Mouse (Mus musculus): ENCODE data around the gene Gm20388. TPM values are rescaled to one million over a fixed set of nuclear protein-coding genes. Genes with fewer than 3 reads are reported as not detected.

The Gm20388 gene
- total RNA-seq, 2 experiments from 2014 or later: 6.8 to 7.8 TPM

DNA sequence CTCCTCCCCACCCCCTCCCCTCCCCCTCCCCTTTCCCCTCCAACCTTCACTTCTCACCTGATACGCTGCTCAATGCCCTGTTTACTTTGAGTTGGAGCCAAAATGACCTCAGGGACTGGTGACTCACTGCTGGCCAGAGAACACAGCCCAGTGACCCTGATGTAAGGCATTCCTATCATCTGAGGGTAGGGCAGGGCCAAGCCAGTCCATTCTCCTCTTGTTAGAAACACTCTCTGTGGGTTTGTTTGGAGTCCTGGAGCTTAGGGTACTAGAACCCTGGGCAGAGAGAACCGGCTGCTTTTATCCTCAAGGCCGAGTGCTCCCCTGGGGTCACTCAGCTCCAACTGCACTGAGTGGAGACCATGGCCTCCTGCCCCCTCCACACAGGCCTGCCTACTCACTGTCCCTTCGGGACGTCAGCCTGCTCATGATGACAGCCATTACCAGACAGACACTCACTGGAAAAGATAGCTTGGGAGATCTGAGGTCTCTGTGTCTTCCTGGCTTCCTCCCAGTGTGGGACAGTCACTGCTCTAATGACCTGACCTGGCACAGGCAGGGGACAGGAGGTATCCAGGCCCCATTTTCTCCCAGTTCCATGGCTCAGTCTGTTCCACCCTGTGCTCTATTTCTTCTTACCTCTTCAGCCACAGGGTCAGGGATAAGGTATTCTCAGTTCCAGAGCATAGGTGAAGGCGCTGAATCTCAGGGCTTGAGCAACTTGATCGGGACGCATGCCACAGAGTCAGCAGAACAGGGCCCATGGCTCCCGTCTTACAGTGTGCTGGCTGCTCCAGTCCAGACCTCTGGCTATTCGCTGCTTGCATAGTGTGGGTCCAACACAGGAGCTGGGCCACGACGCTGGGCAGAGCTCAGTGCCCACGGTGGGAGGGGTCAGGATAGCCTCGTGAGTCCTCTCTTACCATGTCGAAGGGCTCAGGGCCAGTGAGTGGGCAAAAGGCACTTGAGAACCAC lies 3807.2 kb downstream of the Gm20388 start:
- intact Hi-C loops (cut with DNase I): no loop called here
- DNase-seq: no peak

DNA sequence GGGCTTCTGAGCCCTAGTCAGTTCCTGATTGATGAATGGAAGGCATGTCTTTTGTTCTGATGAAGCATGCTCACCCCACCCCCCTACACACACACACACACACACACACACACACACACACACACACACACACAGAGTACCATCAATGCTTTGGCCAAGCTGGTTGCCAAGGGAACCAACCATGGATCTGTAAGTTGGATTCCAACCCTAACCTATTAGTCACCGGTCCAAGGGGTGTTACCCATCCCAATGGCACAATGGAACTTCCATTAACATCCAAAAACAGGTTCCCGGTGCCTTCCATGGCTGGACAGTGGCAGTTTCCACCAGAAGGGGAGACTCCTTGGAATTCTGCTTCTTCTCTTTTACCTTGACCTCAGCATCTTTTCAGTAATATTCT lies 3808.1 kb downstream of the Gm20388 start:
- no peak for DNase-seq
- intact Hi-C loops (cut with DNase I): no loop called here

DNA sequence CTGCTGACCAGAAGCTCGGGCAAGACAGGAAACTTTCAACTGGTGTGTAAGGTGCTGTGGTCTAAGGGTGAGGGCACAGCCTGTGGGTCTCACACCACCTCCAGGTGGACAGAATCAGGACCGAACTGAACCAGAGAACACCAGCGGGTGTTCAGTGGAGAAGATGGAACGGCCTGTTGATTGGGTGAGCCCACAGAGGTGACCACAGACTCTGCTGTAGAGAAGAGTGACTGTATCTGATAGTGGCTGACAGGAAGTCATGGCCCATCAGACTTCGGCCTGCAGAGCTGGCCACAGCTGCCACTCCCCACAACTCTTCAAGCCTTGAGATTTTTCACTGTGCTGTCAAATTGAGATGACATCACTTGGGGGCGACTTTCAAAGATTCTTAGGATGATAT lies 3808.6 kb downstream of the Gm20388 start:
- intact Hi-C loops (cut with DNase I): no loop called here
- no peak for DNase-seq

DNA sequence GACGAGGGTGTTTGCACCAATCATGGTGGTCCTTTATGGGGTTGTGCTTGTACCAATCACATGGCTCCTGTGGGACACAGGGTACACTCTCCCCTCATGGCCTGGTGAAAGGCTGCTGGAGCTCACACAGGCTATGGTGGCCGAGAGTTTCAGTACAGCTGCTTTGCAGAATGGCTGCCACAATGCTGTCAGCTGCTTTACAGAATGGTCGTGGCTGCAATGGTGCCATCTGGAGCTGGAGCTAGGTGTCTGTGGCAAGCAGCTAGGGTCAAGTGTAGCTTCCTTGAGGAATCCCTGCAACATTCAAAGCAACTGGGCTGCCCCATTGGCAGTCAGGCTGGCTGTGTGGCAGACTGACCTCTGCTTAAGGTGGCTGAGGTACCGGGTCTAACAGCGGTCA lies 3809.2 kb downstream of the Gm20388 start:
- DNase-seq: no peak
- intact Hi-C loops (cut with DNase I): no loop called here

DNA sequence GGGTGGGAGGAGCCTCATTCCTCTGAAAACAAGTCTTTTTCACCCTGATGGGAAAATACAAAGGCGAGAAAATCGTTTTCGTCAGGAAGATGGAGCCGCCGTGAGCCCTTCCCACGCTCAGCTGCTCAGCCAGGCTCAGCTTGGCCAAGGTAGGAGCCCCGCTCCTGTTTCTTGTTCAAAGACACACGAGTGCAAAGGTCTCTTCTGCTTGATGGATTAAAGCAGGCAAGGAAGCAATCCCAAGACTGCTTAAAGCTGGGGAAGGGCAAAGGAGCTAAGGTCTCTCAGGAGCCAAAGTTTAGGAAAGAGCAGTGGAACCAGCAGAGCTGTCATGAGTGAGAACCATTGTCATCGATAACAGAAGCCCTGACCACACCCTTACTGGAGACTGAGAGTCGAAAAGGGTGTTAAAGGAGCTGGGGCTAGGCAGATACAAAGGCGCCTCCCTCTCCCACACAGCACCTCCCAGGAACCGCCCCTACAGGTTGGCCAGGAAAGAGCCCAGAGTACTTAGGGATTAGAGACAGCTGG lies 3809.9 kb downstream of the Gm20388 start:
- intact Hi-C loops (cut with DNase I): no loop called here
- DNase-seq: no peak

DNA sequence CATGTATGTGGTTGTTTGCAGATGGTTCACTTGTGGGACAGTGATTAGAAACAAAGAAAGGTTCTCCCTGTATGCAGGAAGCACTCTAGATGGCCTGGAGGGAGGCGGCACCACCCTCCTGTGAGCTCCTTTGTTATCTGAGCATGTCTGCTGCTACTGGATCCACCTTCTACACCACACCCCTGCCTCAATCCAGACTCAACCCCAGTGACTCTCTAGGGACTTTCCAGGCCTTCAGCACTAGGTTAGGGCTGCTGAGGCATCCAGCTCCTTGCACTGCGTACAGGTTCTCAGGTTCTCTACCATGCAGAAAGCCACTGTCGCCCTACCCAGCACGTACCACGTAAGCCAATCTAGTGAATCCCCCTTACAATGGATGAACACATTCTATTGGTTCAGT lies 3811.6 kb downstream of the Gm20388 start:
- intact Hi-C loops (cut with DNase I): no loop called here
- DNase-seq: no peak

DNA sequence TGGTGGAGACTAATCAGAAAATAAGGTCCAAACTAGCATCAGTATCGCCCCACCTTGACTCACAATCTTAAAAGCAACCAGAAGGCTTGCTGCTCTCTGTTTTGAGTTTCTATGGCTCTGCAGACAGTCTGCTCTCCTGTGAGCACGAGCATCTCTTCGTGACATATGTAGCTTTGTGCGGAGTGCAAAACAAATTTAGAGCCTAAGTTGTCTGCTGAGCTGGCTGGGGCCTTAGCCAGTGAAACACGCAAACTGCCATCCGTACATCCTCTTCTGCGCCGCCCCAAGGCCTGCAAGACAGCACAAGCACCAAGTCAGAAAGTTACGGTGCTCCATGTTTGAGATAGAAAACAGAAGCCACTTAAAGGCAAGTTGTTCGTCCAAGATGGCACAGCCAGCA lies 3814.1 kb downstream of the Gm20388 start:
- intact Hi-C loops (cut with DNase I): no loop called here
- DNase-seq: no peak

DNA sequence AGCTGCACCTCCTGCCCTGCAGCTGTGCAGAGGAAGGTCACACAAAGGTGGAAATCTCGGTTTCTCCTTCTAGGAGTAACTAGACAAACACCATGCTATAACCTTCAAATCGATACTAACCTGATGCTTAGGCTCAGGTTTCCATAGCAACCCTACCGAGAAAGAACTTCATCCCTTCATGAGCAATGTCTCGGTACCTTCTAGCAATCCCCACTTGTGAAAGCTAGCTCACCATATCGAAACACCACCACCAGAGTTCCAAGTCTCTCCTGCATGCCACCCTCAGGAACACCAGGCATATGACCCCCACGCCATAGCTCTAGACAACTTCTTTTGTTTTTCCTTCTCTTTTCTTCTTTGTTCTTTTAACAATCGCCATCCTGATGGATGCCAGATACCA lies 3814.6 kb downstream of the Gm20388 start:
- no peak for DNase-seq
- intact Hi-C loops (cut with DNase I): no loop called here

DNA sequence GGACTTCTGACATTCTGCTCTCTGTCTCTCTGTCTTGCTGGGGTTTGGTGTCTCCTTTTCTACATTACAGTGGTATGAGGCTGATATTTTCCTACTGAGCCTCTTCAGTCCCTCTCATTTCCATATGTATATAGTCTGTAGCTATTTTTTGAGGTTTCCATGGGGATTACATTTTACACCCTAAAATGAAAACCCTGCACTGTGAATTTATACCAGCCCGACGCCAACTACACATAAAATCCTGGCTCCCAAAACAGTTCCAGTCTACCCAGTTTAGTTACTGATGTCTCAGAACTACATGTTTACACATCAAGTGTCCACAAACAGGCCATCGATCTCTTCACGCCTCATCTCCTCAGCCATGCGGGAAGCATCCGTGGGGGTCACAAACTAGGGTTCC lies 3816.1 kb downstream of the Gm20388 start:
- DNase-seq: no peak
- intact Hi-C loops (cut with DNase I): no loop called here

DNA sequence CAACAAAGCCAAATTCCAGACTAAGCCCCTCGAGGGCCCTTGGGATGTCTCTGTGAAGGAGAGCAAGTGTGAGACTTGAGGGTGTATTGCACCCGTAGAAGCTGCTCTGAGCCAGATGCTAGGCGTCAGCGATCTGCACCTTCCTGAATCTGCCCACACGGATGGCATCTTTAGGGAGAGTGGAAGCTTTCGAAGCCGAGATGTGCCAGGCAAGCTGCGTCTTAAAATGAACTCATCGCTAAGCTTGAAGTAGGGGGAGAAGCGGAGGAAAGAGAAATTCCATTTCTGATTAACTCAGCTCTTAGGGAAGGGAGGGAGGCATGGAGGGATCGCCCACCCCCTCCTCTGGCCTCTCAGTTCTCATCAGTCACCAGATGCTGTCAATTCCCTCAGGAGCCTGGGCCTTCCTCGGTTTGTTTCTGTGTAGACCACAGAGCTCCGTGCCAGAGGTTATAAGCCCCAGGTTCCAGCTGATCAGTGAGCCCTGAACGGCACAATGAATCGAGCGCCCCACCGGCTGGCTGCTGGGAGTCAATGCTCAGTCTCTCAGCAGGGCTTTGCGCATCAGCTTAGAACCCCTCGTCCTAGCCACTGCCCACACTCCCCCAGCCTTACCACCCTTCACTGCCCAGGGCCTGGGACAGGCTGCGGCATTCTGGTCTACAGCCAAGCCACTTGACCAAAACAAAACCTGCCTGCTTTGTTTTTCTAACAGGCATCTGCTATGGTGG lies 3818.6 kb downstream of the Gm20388 start:
- intact Hi-C loops (cut with DNase I): no loop called here
- DNase-seq: no peak

DNA sequence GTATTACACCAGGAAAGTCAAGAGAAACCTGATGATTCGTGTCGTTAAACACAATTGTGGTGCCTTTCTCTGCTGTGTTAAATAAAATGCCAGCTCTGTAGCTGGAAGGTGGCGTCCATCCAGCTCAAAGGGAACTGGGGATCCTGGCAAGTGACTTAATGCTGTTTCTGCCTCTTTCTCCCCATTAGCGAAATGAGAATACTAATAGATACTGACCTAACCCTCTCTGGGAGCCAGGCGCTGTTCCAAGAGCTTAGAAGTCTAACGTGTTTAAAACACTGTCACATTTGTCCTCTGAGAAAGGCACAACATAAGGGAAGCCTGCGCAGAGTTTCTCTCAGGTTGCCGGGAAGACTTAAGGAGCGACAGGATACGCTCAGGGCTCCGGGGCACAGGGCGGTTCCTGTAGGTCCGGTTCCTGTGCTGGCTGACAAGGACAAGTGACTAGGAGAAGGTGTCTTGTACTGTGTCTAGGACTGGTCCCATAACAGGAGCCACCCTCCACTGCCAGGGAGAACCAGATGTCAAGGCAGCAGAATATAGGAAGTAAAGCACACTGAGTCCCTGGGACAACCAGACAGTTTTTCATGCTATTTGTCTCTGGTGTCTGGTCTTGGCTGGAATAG lies 3819.3 kb downstream of the Gm20388 start:
- intact Hi-C loops (cut with DNase I): no loop called here
- no peak for DNase-seq

DNA sequence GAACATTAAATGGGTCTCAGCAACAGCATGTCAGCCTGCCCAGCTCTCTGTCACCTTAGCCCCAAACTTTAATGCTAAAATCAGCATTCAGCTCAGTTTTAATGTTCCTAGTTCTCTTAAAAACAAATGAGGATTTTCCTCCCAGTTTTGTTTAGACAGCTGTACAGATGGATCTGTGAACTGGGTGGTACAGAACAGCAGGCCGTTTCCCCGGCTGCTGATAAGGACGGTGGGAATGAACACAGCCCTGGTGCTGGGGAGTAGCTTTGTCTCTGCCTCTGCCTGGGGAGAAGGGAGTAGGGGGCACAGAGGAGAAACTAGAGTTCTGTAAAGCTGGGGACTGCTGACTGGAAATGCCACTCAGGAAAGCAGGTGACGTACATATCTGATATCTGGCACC lies 3821.7 kb downstream of the Gm20388 start:
- intact Hi-C loops (cut with DNase I): no loop called here
- DNase-seq: no peak

DNA sequence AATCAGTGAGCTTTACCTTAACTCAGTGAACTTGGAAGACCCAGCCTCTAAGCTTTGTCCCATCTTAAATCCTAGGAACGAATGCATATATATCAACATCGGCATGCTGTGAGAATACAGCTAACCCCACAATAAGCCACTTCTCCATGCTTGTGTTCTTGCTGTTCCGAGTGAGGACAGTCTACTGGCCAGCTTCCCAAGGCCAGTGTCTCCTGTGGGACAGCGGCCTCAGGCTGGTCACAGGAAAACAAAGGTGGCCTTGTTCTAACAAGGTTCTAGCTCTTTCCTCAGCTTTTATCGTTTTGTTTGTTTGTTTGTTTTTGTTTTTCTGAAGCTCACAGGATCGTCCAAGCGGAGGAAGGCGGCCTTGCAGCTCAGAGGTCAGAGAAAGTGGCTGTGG lies 3823.8 kb downstream of the Gm20388 start:
- intact Hi-C loops (cut with DNase I): no loop called here
- no peak for DNase-seq

DNA sequence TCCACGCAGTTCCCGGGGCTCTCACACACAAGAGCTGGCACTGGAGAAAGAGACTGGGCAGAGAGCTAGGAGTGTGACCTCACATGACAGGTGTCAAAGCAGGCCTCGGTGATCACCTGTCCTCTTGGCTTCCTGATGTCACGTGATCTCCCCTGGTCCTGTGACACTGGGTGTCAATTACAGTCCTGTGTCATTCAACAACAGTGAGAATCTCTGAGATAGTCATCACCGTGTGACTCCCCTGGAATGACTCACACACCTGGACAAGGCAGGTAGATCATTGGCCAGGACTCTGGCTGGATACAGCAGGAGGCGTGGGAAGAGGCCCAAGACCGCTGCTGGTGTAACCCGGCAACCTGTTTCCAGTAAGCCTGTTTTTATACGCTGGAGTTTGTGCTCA lies 3826.3 kb downstream of the Gm20388 start:
- intact Hi-C loops (cut with DNase I): no loop called here
- DNase-seq: no peak

DNA sequence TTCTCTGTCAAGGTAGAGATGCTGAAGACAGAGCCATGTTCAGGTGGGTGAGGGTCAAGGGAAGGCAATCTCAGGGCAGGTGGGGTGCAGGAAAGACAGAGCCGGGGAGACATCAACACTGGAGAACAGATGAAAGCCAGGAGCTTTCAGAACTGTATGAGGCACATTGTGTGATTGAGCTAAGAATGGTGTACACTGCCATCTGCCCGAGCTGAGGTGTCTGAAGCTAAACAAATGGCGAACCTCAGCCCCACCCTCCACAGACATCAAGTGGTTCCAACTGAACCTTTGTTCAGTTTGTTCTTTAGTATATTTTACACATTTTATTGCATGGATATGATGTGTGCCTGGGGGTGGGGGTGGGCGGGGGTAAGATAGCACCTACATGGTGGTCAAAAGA lies 3829.6 kb downstream of the Gm20388 start:
- intact Hi-C loops (cut with DNase I): no loop called here
- no peak for DNase-seq

DNA sequence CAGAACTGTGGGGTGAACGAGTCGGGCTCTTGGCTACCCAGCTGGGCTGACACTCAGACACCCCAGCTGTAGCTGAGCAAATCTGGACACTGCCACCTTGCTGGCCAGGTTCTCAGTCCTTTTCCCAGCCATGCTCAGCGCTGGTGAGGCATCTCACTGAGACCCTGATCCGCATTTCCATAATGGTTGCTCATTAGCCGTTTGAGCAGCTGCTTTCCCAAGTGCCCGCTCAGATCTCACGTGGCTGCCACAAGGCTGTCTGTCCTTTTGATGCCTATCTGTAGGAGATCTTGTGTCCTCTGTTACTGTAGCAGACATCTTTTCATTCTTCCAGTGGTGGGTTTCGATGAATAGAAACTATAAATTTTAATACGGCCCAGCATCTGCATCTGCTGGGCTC lies 3830.6 kb downstream of the Gm20388 start:
- intact Hi-C loops (cut with DNase I): no loop called here
- DNase-seq: no peak

DNA sequence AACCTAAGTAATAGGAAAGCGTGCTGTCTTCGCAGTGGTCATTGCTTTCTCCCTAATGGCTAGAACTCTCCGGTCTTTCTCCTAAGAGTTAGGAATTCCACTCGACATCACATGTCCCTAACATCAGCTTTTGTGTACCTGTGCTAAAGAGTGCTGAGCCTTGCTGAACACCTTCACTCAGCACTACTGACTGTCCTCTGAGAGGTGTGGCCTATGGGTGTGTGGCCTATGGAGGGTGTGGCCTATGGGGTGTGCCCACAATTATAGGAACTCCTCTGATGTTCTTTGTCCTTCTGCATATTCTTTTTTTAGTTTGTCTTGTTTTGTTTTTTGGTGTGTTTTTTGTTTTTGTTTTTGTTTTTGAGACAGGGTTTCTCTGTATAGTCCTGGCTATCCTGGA lies 3835.8 kb downstream of the Gm20388 start:
- no peak for DNase-seq
- intact Hi-C loops (cut with DNase I): no loop called here

DNA sequence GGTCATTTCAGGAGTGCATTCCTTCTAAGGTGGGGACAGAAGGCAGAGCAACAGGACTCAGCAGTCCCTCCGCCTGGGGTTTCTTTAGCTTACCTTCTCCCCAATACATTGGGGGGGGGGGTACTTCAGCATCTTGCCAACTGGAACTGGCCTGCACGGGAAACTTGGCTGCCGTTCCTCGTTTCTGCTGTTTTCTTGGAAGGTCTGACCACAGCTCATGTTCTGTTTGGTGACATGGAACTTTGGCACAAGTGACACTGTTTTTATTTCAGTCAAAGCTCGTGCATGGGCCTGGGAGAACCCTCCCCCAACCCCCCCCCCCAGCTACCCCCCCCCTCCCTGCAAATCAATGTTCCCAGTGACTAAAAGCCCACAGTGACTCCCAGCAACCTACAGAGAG lies 3837.1 kb downstream of the Gm20388 start:
- DNase-seq: no peak
- intact Hi-C loops (cut with DNase I): no loop called here

DNA sequence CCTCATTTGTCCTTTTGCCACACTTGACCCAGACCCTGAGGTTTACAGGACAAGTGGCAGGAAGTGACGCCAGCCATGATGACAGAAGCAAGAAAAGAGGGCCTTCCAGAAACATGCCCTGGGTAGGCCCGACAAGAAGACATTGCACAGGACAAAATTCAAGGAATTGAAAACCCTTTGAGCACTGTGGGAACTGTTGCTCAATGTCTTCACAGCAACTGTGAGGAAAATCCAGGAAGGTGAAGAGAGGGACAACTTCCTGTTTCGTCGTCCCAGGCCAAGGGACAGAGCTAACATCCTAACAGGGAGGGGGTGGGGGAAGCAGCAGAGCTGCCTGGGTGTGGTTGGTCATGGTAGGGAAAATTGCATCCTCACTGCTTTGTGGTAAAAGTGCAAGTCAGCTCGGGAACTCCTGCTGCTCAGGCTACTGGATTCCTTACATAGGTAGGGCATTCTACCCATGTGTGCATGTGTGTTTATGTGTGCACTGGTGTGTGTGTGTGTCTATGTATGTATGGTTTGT lies 3839.6 kb downstream of the Gm20388 start:
- no peak for DNase-seq
- intact Hi-C loops (cut with DNase I): no loop called here

DNA sequence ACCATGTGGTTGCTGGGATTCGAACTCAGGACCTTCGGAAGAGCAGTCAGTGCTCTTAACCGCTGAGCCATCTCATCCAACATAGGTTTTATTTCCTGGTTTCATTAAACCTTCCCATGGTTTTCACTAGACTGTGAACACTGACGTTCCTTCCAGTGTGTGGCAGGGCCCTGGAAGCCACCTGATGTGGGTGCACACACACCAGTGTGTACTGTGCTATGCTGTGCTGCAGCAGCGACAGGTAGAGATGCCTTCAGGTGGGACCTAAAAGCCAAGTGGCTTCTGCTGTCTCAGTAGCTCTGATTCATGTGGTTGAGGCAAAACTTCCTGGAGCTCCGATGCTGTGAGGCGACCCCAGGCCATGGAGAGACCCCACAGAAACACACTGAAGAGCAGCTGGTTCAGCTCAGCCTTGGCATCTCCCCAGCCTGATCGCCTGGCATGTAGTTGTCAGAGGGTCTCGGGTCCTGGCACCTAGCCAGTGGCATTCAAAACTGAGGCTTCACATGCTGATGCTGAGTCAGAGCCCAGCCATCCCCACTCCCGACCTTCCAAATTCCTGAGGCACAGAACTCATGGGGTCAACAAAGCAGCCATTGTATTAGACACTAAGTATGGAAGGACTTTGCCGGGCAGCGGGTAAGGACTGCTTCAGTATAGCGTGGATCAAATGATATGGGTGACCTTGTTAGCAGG lies 3842.3 kb downstream of the Gm20388 start:
- no peak for DNase-seq
- intact Hi-C loops (cut with DNase I): no loop called here
